Mouse (Mus musculus) adrenal gland, adult 8-10 months (tissue): Measurements from ENCODE around the gene Mapk13. TPM values are rescaled to one million over a fixed set of nuclear protein-coding genes. Genes with fewer than 3 reads are reported as not detected.
"Not testable (repeated sequence)": the region's sequence is repeated elsewhere in the genome, so short reads cannot be mapped to it uniquely, and the experiment has no call there.

Source experiments
- DNase-seq: peaks from one replicate; pipeline ENCODE4 v3.0.0; 2022
- total RNA-seq, 4 experiments: library from RNA; stranded (reverse); gene quantifications; 2 replicates each; pipeline ENCODE4 v1.2.4; 2022

Mapk13 gene
- total RNA-seq, 4 experiments from 2014 or later = 128 to 457 (median 281) TPM

DNA sequence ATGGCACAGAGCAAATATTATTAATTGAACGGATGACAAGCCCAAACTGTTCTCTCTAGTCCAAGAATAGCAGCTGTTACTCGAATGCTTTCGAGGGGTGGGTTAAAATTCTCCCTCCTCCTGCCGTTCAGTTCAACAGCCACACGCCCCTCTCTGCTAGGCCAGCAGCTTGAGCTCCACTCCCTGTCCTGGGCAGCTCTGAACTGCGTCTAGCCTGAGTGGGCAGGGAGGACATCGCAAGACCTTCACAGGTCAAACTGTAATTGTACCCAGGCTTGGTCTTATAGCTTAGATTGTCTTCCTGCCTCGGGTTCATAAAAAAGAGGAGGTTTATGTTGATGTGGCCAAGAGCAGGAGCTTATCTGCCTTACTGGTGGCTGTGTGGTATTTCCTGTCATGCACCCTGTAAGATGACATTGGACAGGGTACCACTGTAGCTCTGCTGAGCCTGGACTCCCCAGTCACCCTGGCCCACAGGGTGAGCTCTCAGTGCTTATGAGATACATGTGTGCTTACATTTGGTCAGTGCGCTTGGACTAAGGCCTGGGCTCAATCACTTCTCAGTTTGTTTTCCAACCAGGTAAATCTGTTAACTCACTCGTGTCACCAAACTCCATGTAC, 46.4 kb downstream of the Mapk13 start:
- DNase-seq = no peak

GRCm38 (mm10) chr17:28816326-28816725, 47.2 kb downstream of the Mapk13 start:
- not testable (repeated sequence) for DNase-seq

DNA sequence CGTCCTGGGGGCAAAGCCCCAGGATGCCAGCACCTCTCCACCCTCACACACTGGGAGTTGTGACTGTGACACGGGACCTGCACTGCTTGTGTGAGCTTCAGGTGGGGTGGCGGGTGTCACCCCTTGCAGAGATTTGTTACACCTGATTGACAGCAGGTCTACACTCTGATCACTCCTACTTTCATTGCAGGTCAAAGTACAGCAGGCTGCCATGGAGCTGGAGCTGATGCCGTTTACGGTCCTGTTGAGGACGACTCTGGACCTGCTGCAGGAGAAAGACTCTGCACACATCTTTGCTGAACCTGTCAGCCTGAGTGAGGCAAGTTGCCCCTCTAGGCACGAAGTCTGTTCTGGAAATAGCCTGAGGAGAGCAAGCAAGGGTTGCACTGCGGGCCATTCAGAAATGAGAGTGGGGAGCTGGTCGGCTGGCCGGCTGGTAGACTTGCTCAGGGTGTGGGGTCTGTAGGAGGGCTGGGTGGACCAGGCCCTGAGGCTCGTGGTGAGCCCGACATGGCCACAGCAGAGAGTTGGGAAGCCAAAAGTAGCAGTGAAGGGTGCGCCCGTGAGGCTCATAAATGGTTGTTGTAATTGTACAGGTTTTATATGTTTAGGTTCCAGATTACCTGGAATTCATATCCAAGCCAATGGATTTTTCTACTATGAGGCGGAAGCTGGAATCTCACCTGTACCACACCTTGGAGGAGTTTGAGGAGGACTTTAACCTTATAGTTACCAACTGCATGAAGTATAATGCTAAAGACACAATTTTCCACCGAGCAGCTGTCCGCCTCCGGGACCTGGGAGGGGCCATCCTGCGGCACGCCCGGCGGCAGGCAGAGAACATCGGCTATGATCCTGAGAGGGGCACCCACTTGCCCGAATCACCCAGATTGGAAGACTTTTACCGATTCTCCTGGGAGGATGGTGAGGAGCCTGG, 48.0 kb downstream of the Mapk13 start:
- no peak for DNase-seq

GRCm38 (mm10) chr17:28820189-28820588, 51.1 kb downstream of the Mapk13 start:
- DNase-seq = no peak

DNA sequence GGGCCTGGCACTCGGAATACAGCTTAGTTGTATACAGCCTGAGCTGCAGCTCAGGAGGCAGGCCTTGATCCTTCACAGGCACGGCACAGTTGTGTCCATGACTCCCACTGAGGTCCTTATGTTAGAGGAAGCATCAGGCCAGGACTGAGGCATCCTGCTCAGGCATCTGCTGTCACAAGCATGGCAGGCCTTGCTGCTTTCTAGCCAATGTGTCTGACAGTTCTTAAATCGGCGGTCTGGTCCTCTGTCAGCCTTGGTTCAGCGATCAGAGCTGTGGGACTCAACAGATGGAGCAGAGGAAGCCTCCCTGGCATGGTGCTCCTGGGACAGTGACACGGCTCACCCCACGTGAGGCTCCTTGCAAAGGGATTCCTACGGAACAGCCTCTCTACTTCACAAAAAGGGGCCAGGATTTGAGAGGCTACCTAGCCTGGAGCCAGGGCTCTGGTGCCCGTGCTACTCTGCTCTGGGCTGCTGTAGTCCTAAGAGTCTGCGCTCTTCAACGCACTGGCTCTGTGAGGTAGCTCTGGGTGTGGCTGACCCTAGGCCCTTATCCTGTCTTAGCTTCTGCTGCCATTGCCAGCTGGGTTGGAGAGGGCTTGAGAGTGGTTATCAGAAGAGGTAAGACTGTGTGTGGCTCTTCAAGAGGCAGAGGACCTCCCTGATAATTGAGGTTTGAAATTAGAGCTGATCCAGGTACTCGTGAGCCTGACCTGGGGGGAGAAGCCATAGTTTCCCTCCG, 54.1 kb downstream of the Mapk13 start:
- no peak for DNase-seq

DNA sequence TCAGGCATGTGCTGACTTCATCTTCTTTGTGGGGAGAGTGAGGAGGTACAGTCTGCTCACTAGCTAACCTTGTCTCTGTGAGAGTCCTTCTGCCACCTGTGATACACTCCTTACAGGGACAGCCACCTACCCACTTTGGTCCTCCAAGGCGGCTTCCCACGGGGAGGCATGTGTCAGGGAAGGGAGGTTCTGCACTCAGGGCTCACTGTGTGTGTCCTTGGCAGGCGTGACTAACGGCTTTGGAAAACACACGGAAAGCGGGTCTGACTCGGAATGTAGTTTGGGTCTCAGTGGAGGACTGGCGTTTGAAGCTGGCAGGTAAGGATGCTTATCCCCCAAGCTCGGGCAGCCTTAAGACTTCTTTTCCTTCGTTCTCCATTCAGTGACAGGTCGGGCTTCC, 54.7 kb downstream of the Mapk13 start:
- DNase-seq = no peak

- DNase-seq = no peak
Measured at GRCm38 (mm10) chr17:28824896-28825295, 55.8 kb downstream of the Mapk13 start.

DNA sequence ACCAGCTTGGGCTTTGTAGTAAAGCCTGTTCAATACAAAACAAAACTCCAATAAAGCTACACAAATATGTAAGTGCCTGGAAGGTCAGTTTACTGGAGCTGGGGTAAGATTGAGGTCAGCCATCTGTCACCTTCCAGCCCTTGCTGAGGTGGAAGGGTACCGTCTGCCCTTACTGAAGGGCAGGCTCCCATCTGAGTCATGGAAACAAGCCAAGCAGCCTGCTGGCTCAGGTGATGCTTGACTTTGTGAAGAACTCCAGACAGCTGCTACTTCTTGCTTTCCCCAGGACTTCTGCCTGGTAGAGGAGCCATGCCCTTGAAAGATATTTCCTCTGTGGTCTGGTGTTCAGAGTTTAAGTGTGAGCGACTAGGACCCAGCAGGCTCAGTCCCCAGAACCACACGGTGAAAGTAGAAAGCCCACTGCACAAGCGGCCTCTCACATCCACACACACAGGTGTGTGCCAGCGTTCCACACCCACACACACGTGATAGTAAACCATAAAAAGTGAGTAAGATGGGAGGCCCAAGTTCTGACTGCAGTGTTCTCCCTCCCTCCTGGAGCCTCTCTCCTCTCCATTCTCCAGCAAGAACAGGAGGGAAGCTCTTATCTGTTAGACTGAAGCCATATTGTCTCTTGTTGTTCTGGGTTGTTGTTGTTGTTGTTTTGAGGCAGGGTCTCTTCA, 56.4 kb downstream of the Mapk13 start:
- no peak for DNase-seq

- DNase-seq = no peak
Measured at GRCm38 (mm10) chr17:28827665-28828231, 58.7 kb downstream of the Mapk13 start.

- DNase-seq = no peak
Measured at GRCm38 (mm10) chr17:28829120-28829519, 60.0 kb downstream of the Mapk13 start.

Other genes with a start within 250 kb of the Mapk13 start
- not detected for gene Armc12, start 238.5 kb upstream of the Mapk13 start, total RNA-seq
- not detected for gene Clpsl2, start 219.9 kb upstream of the Mapk13 start, total RNA-seq
- gene Clps, start 208.5 kb upstream of the Mapk13 start, total RNA-seq = not detected
- gene Lhfpl5, start 193.7 kb upstream of the Mapk13 start, total RNA-seq = 1 to 10 TPM; 2.6 to 6.7 (median 4.2) TPM
- 10 to 100 TPM; 68.4 to 81.5 (median 72.8) TPM for gene Srpk1, start 146.6 kb upstream of the Mapk13 start, total RNA-seq
- gene Slc26a8, start 79.1 kb upstream of the Mapk13 start, total RNA-seq = 1 to 10 TPM; 1.4 to 3.1 (median 2.5) TPM
- gene Mapk14, start 78.0 kb upstream of the Mapk13 start, total RNA-seq = 10 to 100 TPM; 71.9 to 99.0 (median 78.8) TPM
- gene AC170998.1, start 43.2 kb upstream of the Mapk13 start, total RNA-seq = 1 to 10 TPM in 3 of 4 experiments, under 1 TPM in 1; 0.58 to 3.7 (median 2.1) TPM
- gene Brpf3, start 31.8 kb downstream of the Mapk13 start, total RNA-seq = 10 to 100 TPM; 75.6 to 83.4 (median 77.1) TPM
- gene Pnpla1, start 89.1 kb downstream of the Mapk13 start, total RNA-seq = under 1 TPM in 2 of 4 experiments, not detected in 2; 0.12 to 0.18 TPM
- gene 4930539E08Rik, start 146.0 kb downstream of the Mapk13 start, total RNA-seq = under 1 TPM in 1 of 4 experiments, not detected in 3; 0.05 TPM
- not detected for gene Pxt1, start 174.5 kb downstream of the Mapk13 start, total RNA-seq
- gene Kctd20, start 182.7 kb downstream of the Mapk13 start, total RNA-seq = 10 to 100 TPM; 42.6 to 51.5 (median 45.9) TPM
- gene Stk38, start 238.7 kb downstream of the Mapk13 start, total RNA-seq = 10 to 100 TPM; 57.3 to 84.7 (median 68.7) TPM